14 mouse cellular contexts compared by ENCODE assay signal in genomic region chr19:53273055-53273722, GRCm38 (mm10). TPM values are rescaled to one million over a fixed set of nuclear protein-coding genes. Genes with fewer than 3 reads are reported as not detected.
DNase-seq lines count a peak whose midpoint lies in the region; ATAC-seq and TF ChIP-seq lines count a peak whose summit lies in the region.
"Had no signal": no experiment of that assay in that cellular context is flagged by ENCODE, and none has a peak within 500 bp of the region (broad histone marks: within the 10 kb centered on the region; RNA-seq: fewer than 3 reads in every experiment).

No protein-coding gene starts in this region.

- TF ChIP-seq POLR2A in liver, adult 2 months (IDR thresholded peaks at IDR 0.05; ENCODE audit: extremely low read depth, insufficient read depth, low read length): no peak
- TF ChIP-seq POLR2A in MEL (IDR thresholded peaks at IDR 0.05; ENCODE audit: control insufficient read depth in 1 of 2, insufficient read depth in 1 of 2, low read depth in 1 of 2, low read length in 2 of 2, poor library complexity in 1 of 2): no peak

- TF ChIP-seq EP300 in MEL (IDR thresholded peaks at IDR 0.05; ENCODE audit: low read depth in 1 of 2, low read length in 2 of 2): no peak

- intact Hi-C loops in gastrocnemius, postnatal 36 days (cut with DNase I): loop anchor here (10.0 kb wide), 1 partner anchor 322 kb away; no protein-coding TSS in a partner anchor

- H3K27ac ChIP-seq in liver, adult 2 months (replicated peaks; ENCODE audit: insufficient read depth, low read depth, low read length): no peak overlapping the region
- H3K27ac ChIP-seq in liver, embryonic 12.5 days: no peak overlapping the region
- H3K27ac ChIP-seq in MEL (ENCODE audit: control insufficient read depth, low read depth, low read length): no peak overlapping the region
- no peak overlapping the region for H3K27ac ChIP-seq in lung, embryonic 16.5 days (ENCODE audit: low read length)
- H3K27ac ChIP-seq in intestine, embryonic 16.5 days (ENCODE audit: low read length): no peak overlapping the region
- H3K27ac ChIP-seq: neural tube, embryonic 13.5 days had no signal

- 76% methylated on average over 17 of the region's 17 CpGs for WGBS in liver, adult 2 months
- 75% methylated on average over 17 of the region's 17 CpGs for WGBS in liver, embryonic 12.5 days (ENCODE audit: insufficient replicate concordance)
- 59% methylated on average over 17 of the region's 17 CpGs for WGBS in lung, embryonic 16.5 days
- 80% methylated on average over 17 of the region's 17 CpGs for WGBS in intestine, embryonic 16.5 days

- no peak overlapping the region for H3K4me2 ChIP-seq in liver, embryonic 12.5 days
- H3K4me2 ChIP-seq in lung, embryonic 16.5 days (ENCODE audit: low read depth, low read length): no peak overlapping the region
- no peak overlapping the region for H3K4me2 ChIP-seq in intestine, embryonic 16.5 days (ENCODE audit: low read depth, low read length)
- H3K4me2 ChIP-seq: neural tube, embryonic 13.5 days had no signal

- no peak for TF ChIP-seq CTCF in liver, adult 2 months (IDR thresholded peaks at IDR 0.05; ENCODE audit: low read depth, low read length)
- TF ChIP-seq CTCF in MEL (IDR thresholded peaks at IDR 0.05 in 2 of 3, conservative IDR thresholded peaks at IDR 0.05 in 1 of 3; ENCODE audit: control insufficient read depth in 1 of 3, insufficient read depth in 1 of 3, low read depth in 2 of 3, low read length in 3 of 3, poor library complexity in 1 of 3, severe bottlenecking in 1 of 3): no peak

- no peak overlapping the region for H3K9ac ChIP-seq in liver, adult 2 months (ENCODE audit: low read depth, low read length)
- no peak overlapping the region for H3K9ac ChIP-seq in liver, embryonic 12.5 days
- no peak overlapping the region for H3K9ac ChIP-seq in MEL (ENCODE audit: control insufficient read depth, low read depth, low read length, poor library complexity, severe bottlenecking)
- H3K9ac ChIP-seq in lung, embryonic 16.5 days (ENCODE audit: low read length): no peak overlapping the region
- H3K9ac ChIP-seq in intestine, embryonic 16.5 days (ENCODE audit: low read depth, low read length): no peak overlapping the region
- H3K9ac ChIP-seq: neural tube, embryonic 13.5 days had no signal

- H3K36me3 ChIP-seq in liver, adult 2 months (ENCODE audit: control insufficient read depth, insufficient read depth, low read length): no peaks in the 10 kb centered on the region
- H3K36me3 ChIP-seq in liver, embryonic 12.5 days: no peaks in the 10 kb centered on the region
- no peaks in the 10 kb centered on the region for H3K36me3 ChIP-seq in MEL (ENCODE audit: control insufficient read depth in 1 of 2, insufficient read depth in 2 of 2, low read length in 2 of 2)
- no peaks in the 10 kb centered on the region for H3K36me3 ChIP-seq in lung, embryonic 16.5 days (ENCODE audit: control insufficient read depth, insufficient read depth, low read length)
- no peaks in the 10 kb centered on the region for H3K36me3 ChIP-seq in intestine, embryonic 16.5 days (ENCODE audit: control insufficient read depth, insufficient read depth, low read length)
- H3K36me3 ChIP-seq: neural tube, embryonic 13.5 days had no signal

- H3K79me2 ChIP-seq in liver, adult 2 months (ENCODE audit: control insufficient read depth, insufficient read depth, low read length): no peaks in the 10 kb centered on the region
- no peaks in the 10 kb centered on the region for H3K79me2 ChIP-seq in MEL (ENCODE audit: control insufficient read depth, insufficient read depth, low read length, poor library complexity)

- DNase-seq in liver, adult 2 months (ENCODE audit: extremely low read depth, low read depth, low spot score): peak; percentile 12
- peak; percentile 71 for DNase-seq in MEL (ENCODE audit: low read depth, low spot score)
- peak; percentile 24 to 43 for DNase-seq in natural killer cell, adult 2 months (ENCODE audit: low spot score in 2 of 2)
- DNase-seq in retina, embryonic 14.5 days (ENCODE audit: low spot score): no peak
- no peak for DNase-seq in gastrocnemius, postnatal 36 days
- DNase-seq: cerebellum, adult 8-10 months; heart, postnatal 14 days; kidney, postnatal 25 days; right cerebral cortex, postnatal 25 days had no signal

- H3K4me1 ChIP-seq in liver, adult 2 months (ENCODE audit: control insufficient read depth, insufficient read depth, low read length): no peaks in the 10 kb centered on the region
- H3K4me1 ChIP-seq in liver, embryonic 12.5 days: peaks cover 18% of the 10 kb centered on the region
- peaks cover 0 to 3% of the 10 kb centered on the region in 2 experiments; a peak in 1 of 4 replicates for H3K4me1 ChIP-seq in MEL (ENCODE audit: control insufficient read depth in 1 of 2, insufficient read depth in 2 of 2, low read length in 2 of 2)
- H3K4me1 ChIP-seq in lung, embryonic 16.5 days (replicated peaks; ENCODE audit: control insufficient read depth, insufficient read depth, low read length): no peaks in the 10 kb centered on the region; the same call in 1 of the 2 replicates
- peaks cover 9% of the 10 kb centered on the region for H3K4me1 ChIP-seq in intestine, embryonic 16.5 days (ENCODE audit: control insufficient read depth, insufficient read depth, low read length)
- H3K4me1 ChIP-seq: neural tube, embryonic 13.5 days had no signal

- TF ChIP-seq RAD21 in MEL (IDR thresholded peaks at IDR 0.05; ENCODE audit: low read depth, low read length): no peak

- H3K9me3 ChIP-seq in liver, embryonic 12.5 days (replicated peaks): no peaks in the 10 kb centered on the region
- no peaks in the 10 kb centered on the region for H3K9me3 ChIP-seq in MEL (replicated peaks; ENCODE audit: insufficient read depth, low read length)
- H3K9me3 ChIP-seq in lung, embryonic 16.5 days (ENCODE audit: control insufficient read depth, low read length): no peaks in the 10 kb centered on the region
- no peaks in the 10 kb centered on the region for H3K9me3 ChIP-seq in intestine, embryonic 16.5 days (ENCODE audit: control insufficient read depth, low read length)
- H3K9me3 ChIP-seq: neural tube, embryonic 13.5 days had no signal

- no peak for ATAC-seq in liver, embryonic 12.5 days
- peak; percentile 79 for ATAC-seq in lung, embryonic 16.5 days (ENCODE audit: low read depth)
- no peak for ATAC-seq in intestine, embryonic 16.5 days
- ATAC-seq: Patski had no signal

- H3K4me3 ChIP-seq in liver, adult 2 months (ENCODE audit: insufficient read depth, low read depth, low read length): no peak overlapping the region
- no peak overlapping the region for H3K4me3 ChIP-seq in liver, embryonic 12.5 days
- peak overlapping the region; percentile 45 to 46 for H3K4me3 ChIP-seq in MEL (ENCODE audit: control insufficient read depth in 1 of 2, insufficient read depth in 1 of 2, low read depth in 2 of 2, low read length in 2 of 2)
- no peak overlapping the region for H3K4me3 ChIP-seq in lung, embryonic 16.5 days (ENCODE audit: low read length)
- no peak overlapping the region for H3K4me3 ChIP-seq in intestine, embryonic 16.5 days (ENCODE audit: low read length)
- H3K4me3 ChIP-seq: neural tube, embryonic 13.5 days had no signal

- H3K27me3 ChIP-seq in liver, adult 2 months (ENCODE audit: control insufficient read depth, insufficient read depth, low read length): no peaks in the 10 kb centered on the region
- peaks cover 46% of the 10 kb centered on the region for H3K27me3 ChIP-seq in liver, embryonic 12.5 days (replicated peaks)
- no peaks in the 10 kb centered on the region; a peak in 1 of 4 replicates for H3K27me3 ChIP-seq in MEL (ENCODE audit: control insufficient read depth in 1 of 2, insufficient read depth in 2 of 2, low read length in 2 of 2)
- no peaks in the 10 kb centered on the region for H3K27me3 ChIP-seq in lung, embryonic 16.5 days (ENCODE audit: control insufficient read depth, insufficient read depth, low read depth, low read length)
- H3K27me3 ChIP-seq in intestine, embryonic 16.5 days (replicated peaks; ENCODE audit: control insufficient read depth, insufficient read depth, low read length): no peaks in the 10 kb centered on the region
- H3K27me3 ChIP-seq: neural tube, embryonic 13.5 days had no signal

TF ChIP-seq in MEL, 35 proteins besides CTCF, POLR2A, EP300 and RAD21:
- TF ChIP-seq GATA1 (IDR thresholded peaks at IDR 0.05; ENCODE audit: low read depth, low read length): no peak
- no peak for TF ChIP-seq TBP (IDR thresholded peaks at IDR 0.05; ENCODE audit: low read depth, low read length)
- 0 out of 2 replicates have a peak, but pooled peaks have one; percentile 7 for TF ChIP-seq ETS1 (IDR thresholded peaks at IDR 0.05; ENCODE audit: low read depth, low read length)

RNA-seq across cellular contexts. Expression of gene Mxi1, which starts 37.1 kb away (rescaled TPM):
- total RNA-seq in liver, adult 2 months (2014; rRNA removed): 16.0 and 16.1 TPM in 2 replicates
- polyA plus RNA-seq in liver, adult 2 months (2012; rRNA removed): 11.8 and 15.7 TPM in 2 replicates
- polyA plus RNA-seq in liver, embryonic 12.5 days (2016; fragmentation: Nextera tagmentation; extraction: Ambion mirVana): 38.3 and 39.3 TPM in 2 replicates
- total RNA-seq in MEL (2012; rRNA removed): 29.0 and 29.8 TPM in 2 replicates
- polyA plus RNA-seq in MEL (2012; ENCODE audit: insufficient read depth in 1 of 2, insufficient read length in 2 of 2, low read depth in 1 of 2, low replicate concordance in 2 of 2, missing spikeins in 1 of 2): 10 to 100 TPM in 1 of 2 experiments, not detected in 1; 60.9 TPM
- 20.2 and 22.6 TPM in 2 replicates for polyA plus RNA-seq in lung, embryonic 16.5 days (2015; fragmentation: Nextera tagmentation; extraction: Ambion mirVana)
- polyA plus RNA-seq in intestine, embryonic 16.5 days (2015; fragmentation: Nextera tagmentation; extraction: Ambion mirVana): 10.3 and 12.9 TPM in 2 replicates
- 10 to 100 TPM; 35.9 to 47.1 TPM for total RNA-seq in gastrocnemius, postnatal 36 days (2021)

Comparison
In these comparisons a context has a peak if more than half of its experiments do, and no peak if none do; other contexts are left out.
1. DNase-seq: peak in liver, adult 2 months (single experiment), MEL (single experiment) and natural killer cell, adult 2 months (2 of 2); none in retina, embryonic 14.5 days (single experiment) and gastrocnemius, postnatal 36 days (0 of 2).
2. H3K4me3 ChIP-seq: peak in MEL (2 of 2); none in liver, adult 2 months (single experiment), liver, embryonic 12.5 days (single experiment), lung, embryonic 16.5 days (single experiment) and intestine, embryonic 16.5 days (single experiment).